In genomic region chr9:61022371-61023026, GRCm38 (mm10) we compare ENCODE assay signal across 11 mouse cellular contexts.
A peak's percentile ranks its signal among the peaks of the same experiment; 100 is the strongest.
DNase-seq lines count a peak whose midpoint lies in the region; ATAC-seq and TF ChIP-seq lines count a peak whose summit lies in the region.
"Had no signal": no experiment of that assay in that cellular context is flagged by ENCODE, and none has a peak within 500 bp of the region (broad histone marks: within the 10 kb centered on the region; RNA-seq: fewer than 3 reads in every experiment).

No protein-coding gene starts in this region.

- H3K4me1 ChIP-seq in kidney, adult 2 months (ENCODE audit: control insufficient read depth, insufficient read depth, low read length), result no peaks in the 10 kb centered on the region
- no peaks in the 10 kb centered on the region for H3K4me1 ChIP-seq in kidney, embryonic 14.5 days (ENCODE audit: control insufficient read depth, insufficient read depth, low read length)
- H3K4me1 ChIP-seq in kidney, embryonic 16.5 days (ENCODE audit: insufficient read depth, low read length), result no peaks in the 10 kb centered on the region
- H3K4me1 ChIP-seq: forebrain, embryonic 13.5 days had no signal

- no peak overlapping the region for H3K4me3 ChIP-seq in kidney, adult 2 months (ENCODE audit: insufficient read depth, low read depth, low read length)
- H3K4me3 ChIP-seq in kidney, embryonic 14.5 days (ENCODE audit: low read length), result no peak overlapping the region
- no peak overlapping the region for H3K4me3 ChIP-seq in kidney, embryonic 16.5 days (ENCODE audit: low read length)
- H3K4me3 ChIP-seq: forebrain, embryonic 13.5 days had no signal

- TF ChIP-seq CTCF in kidney, adult 2 months (conservative IDR thresholded peaks at IDR 0.05; ENCODE audit: insufficient read depth, insufficient read length, low read depth, low read length), result no peak

- no peak for TF ChIP-seq POLR2A in kidney, adult 2 months (IDR thresholded peaks at IDR 0.05; ENCODE audit: low read depth, low read length)

- 0 out of 2 replicates have a peak, but pooled peaks cover 5% of the 10 kb centered on the region for H3K9me3 ChIP-seq in kidney, embryonic 14.5 days (ENCODE audit: control insufficient read depth, low read length)
- H3K9me3 ChIP-seq in kidney, embryonic 16.5 days (ENCODE audit: low read length), result peaks cover 3% of the 10 kb centered on the region; the same call in 1 of the 2 replicates
- H3K9me3 ChIP-seq: forebrain, embryonic 13.5 days had no signal

- H3K27me3 ChIP-seq in kidney, adult 2 months (replicated peaks; ENCODE audit: control insufficient read depth, insufficient read depth, low read length), result no peaks in the 10 kb centered on the region
- peaks cover 5% of the 10 kb centered on the region; the same call in 1 of the 2 replicates for H3K27me3 ChIP-seq in kidney, embryonic 14.5 days (ENCODE audit: control insufficient read depth, insufficient read depth, low read length)
- H3K27me3 ChIP-seq in kidney, embryonic 16.5 days (ENCODE audit: insufficient read depth, low read length), result peaks cover 17% of the 10 kb centered on the region

- 79% methylated on average over 6 of the region's 6 CpGs for whole genome bisulfite sequencing in kidney, adult 2 months
- WGBS in kidney, embryonic 14.5 days, result 71% methylated on average over 6 of the region's 6 CpGs
- WGBS in kidney, embryonic 16.5 days, result 74% methylated on average over 6 of the region's 6 CpGs

- no peak for ATAC-seq in kidney, embryonic 14.5 days (ENCODE audit: low FRiP score, low TSS enrichment)
- ATAC-seq in kidney, embryonic 16.5 days (ENCODE audit: low FRiP score, low TSS enrichment), result no peak
- ATAC-seq in megakaryocyte-erythroid progenitor cell, adult 5-6 weeks (replicated peaks; ENCODE audit: low FRiP score, low TSS enrichment, poor library complexity, severe bottlenecking), result no peak
- ATAC-seq: forebrain, embryonic 13.5 days; intestine, embryonic 16.5 days; midbrain, embryonic 16.5 days had no signal

- no peaks in the 10 kb centered on the region for H3K36me3 ChIP-seq in kidney, adult 2 months (ENCODE audit: control insufficient read depth, insufficient read depth, low read length)
- no peaks in the 10 kb centered on the region for H3K36me3 ChIP-seq in kidney, embryonic 14.5 days (ENCODE audit: control insufficient read depth, insufficient read depth, low read length)
- H3K36me3 ChIP-seq in kidney, embryonic 16.5 days (ENCODE audit: insufficient read depth, low read length), result no peaks in the 10 kb centered on the region

- H3K9ac ChIP-seq in kidney, embryonic 14.5 days (ENCODE audit: low read depth, low read length), result no peak overlapping the region
- no peak overlapping the region for H3K9ac ChIP-seq in kidney, embryonic 16.5 days (replicated peaks; ENCODE audit: low read length)
- H3K9ac ChIP-seq: forebrain, embryonic 13.5 days had no signal

- no peak overlapping the region for H3K4me2 ChIP-seq in kidney, embryonic 14.5 days (replicated peaks; ENCODE audit: low read depth, low read length)
- no peak overlapping the region for H3K4me2 ChIP-seq in kidney, embryonic 16.5 days (replicated peaks; ENCODE audit: low read depth, low read length)
- H3K4me2 ChIP-seq: forebrain, embryonic 13.5 days had no signal

- DNase-seq in kidney, adult 2 months, result peak; percentile 25
- DNase-seq in adrenal gland, postnatal 10 days, result peak; percentile 52
- DNase-seq in lung, adult 18-20 months, result peak; percentile 54 to 65
- DNase-seq in skeletal muscle tissue, adult 2 months (ENCODE audit: low read depth, low spot score), result peak; percentile 49
- DNase-seq: retina, postnatal 1 day had no signal

- no peak overlapping the region for H3K27ac ChIP-seq in kidney, adult 2 months (ENCODE audit: insufficient read depth, low read depth, low read length)
- H3K27ac ChIP-seq in kidney, embryonic 14.5 days (ENCODE audit: low read depth, low read length), result no peak overlapping the region
- H3K27ac ChIP-seq in kidney, embryonic 16.5 days (ENCODE audit: low read length), result no peak overlapping the region
- H3K27ac ChIP-seq: forebrain, embryonic 13.5 days had no signal
